Mouse (Mus musculus) G1E-ER4 (cell line): ENCODE measurements around the gene Ampd2. TPM values are rescaled to one million over a fixed set of nuclear protein-coding genes. Genes with fewer than 3 reads are reported as not detected.

ENCODE experiments used
- GATA1 ChIP-seq: IDR thresholded peaks from one replicate; pipeline ENCODE4 v1.8.0; 2012; ENCODE audit warnings: low read length, inconsistent platforms
- polyA plus RNA-seq: library from polyadenylated mRNA; stranded (reverse); fragments of >175 nt; gene quantifications from 2 replicates; pipeline ENCODE4 v1.2.3, GENCODE M21; 2012

Gene Ampd2
- polyA plus RNA-seq, 1 experiment: 347 TPM

DNA sequence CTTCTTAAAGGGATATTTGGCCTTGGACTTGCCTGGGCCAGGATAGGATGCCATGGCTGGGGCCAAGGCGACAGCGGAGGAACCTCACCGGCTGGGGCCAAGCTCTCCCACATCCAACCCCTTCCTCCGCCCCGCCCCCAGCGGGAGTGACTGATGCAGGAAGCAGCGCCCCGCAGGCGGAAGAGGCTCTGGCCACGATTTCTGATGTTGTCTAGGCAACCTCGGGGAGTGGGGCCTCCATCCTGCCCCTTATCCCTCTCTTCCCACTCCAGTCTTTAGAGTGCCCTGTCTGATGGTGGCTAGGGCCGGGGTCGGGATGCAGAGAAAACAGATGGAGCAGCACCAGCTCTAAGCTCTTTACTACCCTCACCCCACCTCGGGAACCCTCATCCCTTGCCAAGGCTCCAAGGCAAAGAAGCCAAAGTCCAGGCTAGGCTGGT is 1.1 kb downstream of the Ampd2 start:
- TF ChIP-seq GATA1: no peak

GRCm38 (mm10) chr3:108084767-108085270 is 1.6 kb downstream of the Ampd2 start:
- no peak for TF ChIP-seq GATA1

GRCm38 (mm10) chr3:108083904-108084407 is 2.5 kb downstream of the Ampd2 start:
- no peak for TF ChIP-seq GATA1

DNA sequence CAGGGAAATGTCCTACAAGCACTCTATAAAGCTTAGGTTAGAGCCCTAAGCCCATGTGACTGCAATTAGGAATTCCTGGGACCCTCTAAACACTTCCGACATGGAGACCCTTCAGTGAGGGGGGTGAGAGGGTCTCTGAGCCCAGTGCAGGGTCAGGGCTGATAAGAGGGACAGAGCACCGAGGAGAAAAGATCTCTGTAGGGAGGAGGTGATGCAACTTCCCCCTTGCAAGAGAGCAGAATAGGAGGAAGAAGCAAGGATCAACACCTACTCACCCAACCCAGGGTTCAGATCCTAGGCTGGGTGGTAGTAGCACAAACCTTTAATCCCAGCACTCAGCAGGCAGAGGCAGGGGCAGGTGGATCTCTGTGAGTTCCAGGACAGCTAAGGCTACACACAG is 3.3 kb downstream of the Ampd2 start:
- TF ChIP-seq GATA1: no peak

- TF ChIP-seq GATA1: no peak
Measured at GRCm38 (mm10) chr3:108082251-108082875, 4.1 kb downstream of the Ampd2 start.

DNA sequence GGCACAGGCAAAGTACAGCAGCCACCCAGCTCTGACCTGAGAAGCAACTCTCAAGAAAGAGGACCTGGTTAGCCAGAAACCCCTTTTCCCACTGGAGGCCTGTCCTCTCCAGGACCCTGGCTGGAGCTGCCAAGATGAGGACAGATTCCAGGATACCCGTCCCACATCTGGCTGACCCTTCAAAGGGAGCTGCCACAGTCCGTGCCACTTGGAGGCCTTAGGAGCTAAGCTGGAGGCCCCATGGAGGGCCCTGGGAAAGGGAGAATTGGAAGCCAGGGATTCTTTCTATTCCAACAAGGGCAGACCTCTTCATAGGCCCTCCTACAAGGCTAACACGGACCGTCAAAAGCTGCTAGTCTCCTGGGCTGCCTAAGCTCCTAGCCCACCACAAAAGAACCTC is 4.8 kb downstream of the Ampd2 start:
- TF ChIP-seq GATA1: no peak

GRCm38 (mm10) chr3:108076836-108077235 is 9.6 kb downstream of the Ampd2 start:
- TF ChIP-seq GATA1: no peak

GRCm38 (mm10) chr3:108072983-108073569 is 13.4 kb downstream of the Ampd2 start:
- TF ChIP-seq GATA1: no peak

GRCm38 (mm10) chr3:108070295-108071293 is 15.9 kb downstream of the Ampd2 start:
- TF ChIP-seq GATA1: no peak

DNA sequence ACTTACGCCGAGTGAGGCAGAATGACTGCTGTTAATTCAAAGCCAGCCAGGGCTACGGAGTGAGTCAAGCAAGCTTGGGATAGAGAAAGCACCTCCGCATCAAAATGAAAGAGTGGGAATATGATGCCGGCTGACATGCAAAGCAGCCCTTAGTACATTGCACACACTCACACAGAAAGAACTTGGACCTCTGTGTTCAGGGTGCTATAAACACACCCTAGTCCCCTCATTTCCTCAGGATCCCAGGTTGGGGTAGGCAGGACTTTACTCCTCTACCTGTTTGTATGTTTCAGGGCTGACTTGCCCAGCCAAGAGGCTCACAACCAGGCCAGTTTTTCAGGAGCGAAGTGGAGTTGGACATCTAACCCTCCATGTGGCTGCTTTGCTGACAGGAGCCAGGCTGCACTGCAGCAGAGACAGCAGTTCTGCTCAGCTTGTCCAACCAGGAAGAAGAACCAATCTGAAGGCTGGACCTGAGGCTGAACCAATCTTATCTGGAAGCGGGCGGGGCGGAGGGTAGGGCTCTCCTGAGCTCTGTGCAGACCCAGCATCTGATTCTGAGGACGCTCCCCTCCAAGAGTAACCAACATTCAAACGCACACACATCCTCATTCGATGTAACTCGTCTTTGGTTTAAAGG is 17.1 kb downstream of the Ampd2 start:
- no peak for TF ChIP-seq GATA1

GRCm38 (mm10) chr3:108068826-108069225 is 17.6 kb downstream of the Ampd2 start:
- no peak for TF ChIP-seq GATA1

- no peak for TF ChIP-seq GATA1
Measured at GRCm38 (mm10) chr3:108067370-108067934, 19.0 kb downstream of the Ampd2 start.

DNA sequence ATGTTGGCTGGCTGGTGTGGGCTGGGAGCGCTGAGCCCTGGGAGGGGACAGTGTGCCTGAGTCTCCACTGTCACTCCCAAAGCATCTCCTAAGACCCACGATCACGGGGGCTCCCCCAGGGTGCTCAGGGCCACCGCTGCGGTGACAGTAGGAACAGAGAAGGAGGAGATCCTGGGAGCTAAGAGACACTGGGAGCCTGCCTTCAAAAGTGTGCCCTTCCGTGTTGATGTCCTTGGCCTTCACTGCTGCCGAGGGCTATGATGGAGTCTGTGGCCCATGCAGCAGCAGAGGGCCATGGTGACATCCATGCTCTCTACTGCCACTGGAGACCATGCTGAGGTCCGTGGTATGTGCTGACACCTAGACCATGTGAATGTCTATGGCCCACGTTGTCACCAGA is 20.9 kb downstream of the Ampd2 start:
- TF ChIP-seq GATA1: no peak

DNA sequence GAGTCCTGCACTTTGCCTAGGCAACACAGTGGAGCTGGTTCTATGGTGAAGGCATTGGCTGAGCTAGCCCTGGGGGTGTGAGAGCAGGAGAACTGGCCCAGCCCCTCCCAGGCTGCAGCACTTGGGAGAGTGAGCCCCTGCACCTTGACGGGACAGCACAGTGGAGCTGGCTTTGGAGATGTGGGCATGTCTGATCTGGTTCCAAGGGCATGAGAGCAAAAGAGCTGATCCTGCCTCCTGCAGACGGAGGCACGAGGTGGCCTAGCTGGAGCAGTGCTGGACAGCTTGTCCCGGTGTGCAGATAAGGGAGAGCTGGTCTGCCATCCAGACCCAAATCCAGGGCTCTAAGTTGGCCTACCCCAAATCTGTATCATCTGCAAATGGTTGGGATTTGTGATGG is 21.8 kb downstream of the Ampd2 start:
- no peak for TF ChIP-seq GATA1

DNA sequence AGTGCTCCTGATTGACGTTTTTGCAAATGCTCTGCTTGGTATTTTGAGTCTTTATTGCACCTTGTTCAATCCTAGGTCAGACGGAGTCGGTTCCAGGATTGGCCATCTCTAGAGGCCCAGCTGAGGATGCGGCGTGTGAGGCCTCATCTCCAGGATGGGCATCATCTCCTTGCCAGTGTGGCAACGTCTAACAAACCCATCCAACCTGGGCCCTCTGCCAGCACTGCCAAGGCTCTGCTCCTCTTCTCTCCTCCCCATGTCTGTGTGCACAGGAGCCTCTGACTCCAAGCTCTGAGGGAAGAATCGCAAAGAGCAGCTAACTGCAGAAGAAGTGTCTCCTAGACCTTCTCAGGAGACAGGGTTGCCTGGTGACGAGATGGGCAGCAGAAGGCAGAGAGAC is 23.8 kb downstream of the Ampd2 start:
- TF ChIP-seq GATA1: no peak

DNA sequence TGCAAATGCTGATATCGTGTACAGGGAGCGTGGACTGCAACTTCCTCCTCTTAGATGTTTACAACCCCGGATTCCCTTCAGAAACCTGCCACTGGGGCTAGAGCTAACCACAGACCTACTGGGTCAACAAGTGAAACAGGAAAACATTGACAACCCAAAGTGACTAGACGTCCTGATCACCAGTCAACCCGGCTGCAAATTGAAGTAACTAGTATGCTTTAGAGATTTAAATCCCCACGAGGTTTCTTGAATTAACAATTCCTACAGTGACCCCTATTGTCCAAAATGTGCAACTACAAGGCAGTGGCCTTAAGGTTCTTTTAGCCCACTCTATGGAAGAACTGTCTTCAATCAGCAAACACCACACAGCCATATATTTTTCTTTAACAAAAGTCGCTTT is 25.0 kb downstream of the Ampd2 start:
- TF ChIP-seq GATA1: no peak
